Mouse (Mus musculus) mouse trophoblast stem cell (cell line): ENCODE results near the gene Slc4a1.
"Not testable (repeated sequence)": the region's sequence is repeated elsewhere in the genome, so short reads cannot be mapped to it uniquely, and the experiment has no call there.

Source experiments
- in situ Hi-C, 2 experiments: fragments of 300-500 bp; cut with MseI, MboI; formaldehyde crosslinking; loops; 2 replicates in 1 of 2; 3 replicates in 1 of 2; pipeline ENCODE4 v1.15.1; 2025

Slc4a1 gene

DNA sequence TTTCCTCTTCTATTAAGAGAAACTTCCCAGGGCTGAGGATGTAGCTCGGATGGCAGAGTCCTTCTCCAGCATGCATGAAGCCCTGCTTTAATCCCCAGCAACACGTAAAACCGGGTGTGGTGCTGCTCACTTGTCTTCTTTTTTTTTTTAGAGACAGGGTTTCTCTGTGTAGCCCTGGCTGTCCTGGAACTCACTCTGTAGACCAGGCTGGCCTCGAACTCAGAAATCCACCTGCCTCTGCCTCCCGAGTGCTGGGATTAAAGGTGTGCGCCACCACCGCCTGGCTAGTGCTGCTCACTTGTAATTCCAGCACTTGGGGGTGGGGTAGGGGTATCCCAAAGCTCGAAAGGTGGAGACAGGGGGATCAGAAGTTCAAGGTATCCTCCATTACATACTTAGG, at the start of gene Slc4a1:
Slc4a1 (minus strand) TSS at position 101 of the 400 bp plus-strand sequence.
- in situ Hi-C loops, result not testable (repeated sequence)

DNA sequence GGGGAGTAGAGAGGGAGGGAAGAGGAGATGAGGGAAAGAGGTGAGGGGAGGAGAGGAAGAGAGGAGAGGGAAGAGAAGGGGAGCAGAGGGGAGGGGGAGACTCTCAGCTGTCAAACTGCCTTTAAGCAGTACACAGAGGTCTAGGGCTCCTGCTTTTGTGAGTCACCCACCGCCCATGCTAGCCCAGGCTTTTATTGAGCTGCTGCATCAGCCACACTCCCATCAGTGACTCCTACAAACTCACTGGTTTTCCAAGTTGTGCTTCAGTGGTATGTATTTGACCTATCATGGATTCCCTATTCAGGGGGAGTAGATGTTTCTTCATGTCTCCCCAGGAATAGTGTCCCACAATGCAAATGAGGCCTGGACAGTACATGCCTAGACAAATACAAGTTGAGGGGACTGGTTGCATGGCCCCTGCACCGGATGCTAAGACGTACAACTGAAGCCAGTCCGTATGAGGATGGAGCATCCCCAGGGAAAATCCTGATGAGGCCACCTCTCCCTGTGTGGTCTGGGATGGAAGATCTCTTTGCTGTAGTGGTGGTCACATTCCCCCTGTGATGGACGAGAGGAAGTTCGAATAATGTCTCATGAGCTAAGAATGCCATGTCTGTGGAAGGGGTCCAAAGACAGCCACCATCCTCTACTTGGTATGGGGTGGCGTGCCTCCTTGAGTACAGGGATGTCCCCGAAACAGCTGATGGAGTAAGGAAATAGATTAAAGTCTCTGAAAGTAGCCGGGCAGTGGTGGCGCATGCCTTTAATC, 49.2 kb upstream of the Slc4a1 start:
- in situ Hi-C loops, result no loop called here

DNA sequence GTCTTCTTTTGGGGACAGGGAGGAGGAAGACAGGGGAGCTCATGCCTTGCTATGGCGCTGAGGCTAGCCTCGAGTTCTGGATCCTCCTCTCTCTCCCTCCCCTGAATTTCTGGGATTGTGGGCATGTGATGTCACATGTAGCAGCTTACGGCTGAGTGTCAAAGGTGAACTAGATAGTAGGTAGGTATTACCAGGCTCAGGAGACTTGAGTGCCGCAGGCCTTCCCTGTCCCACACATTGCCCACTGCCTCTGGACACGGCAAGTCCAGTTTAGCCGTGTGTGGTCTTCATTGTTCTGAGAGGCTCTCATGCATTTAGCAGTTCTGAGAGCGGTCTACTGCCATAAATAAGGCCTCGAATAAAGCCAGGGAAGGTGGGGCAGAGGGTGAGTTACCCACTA, 47.1 kb upstream of the Slc4a1 start:
- in situ Hi-C loops, result loop anchor here (5.0 kb wide), 1 partner anchor 111 kb away; no protein-coding TSS in a partner anchor

DNA sequence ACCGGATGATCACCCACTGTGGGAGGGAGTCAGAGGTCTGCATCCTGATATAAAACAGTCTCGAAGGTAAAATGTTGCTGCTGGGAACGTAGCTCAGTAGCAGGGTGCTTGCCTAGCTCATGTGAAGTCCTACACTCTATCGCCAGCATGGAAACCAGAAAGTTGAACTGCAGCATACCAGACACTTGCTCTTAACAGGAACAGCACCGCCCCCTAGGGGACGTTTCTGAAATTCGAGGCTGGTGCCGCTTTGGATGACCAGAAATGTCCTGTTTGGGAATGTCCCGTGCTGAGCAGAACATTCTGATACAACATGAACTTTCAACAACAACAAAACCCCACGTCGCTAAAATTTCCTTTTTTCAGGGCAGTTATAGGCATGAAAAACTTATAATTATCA, 45.7 kb upstream of the Slc4a1 start:
- in situ Hi-C loops, result loop anchor here (5.0 kb wide), 1 partner anchor 109 kb away; no protein-coding TSS in a partner anchor

DNA sequence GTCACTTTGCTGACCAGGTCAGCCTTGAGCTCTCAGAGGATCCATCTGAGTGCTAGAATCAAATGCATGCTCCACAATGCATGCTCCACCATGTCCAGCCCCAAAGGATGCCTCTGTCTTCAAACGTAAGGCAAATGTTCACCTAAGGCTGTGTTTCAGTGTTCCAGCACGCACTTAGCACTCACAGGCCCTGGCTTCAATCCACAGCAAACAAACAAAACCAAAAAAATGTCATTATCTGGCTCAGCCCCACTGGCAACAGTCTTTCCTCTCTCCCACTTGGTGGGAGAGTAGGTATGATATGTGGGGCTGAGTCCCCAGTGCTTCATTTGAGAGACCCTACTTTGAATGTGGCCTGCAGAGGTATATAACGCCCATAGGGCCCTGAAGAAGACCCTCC, 45.1 kb upstream of the Slc4a1 start:
- in situ Hi-C loops, result loop anchor here (5.0 kb wide), 1 partner anchor 109 kb away; no protein-coding TSS in a partner anchor

DNA sequence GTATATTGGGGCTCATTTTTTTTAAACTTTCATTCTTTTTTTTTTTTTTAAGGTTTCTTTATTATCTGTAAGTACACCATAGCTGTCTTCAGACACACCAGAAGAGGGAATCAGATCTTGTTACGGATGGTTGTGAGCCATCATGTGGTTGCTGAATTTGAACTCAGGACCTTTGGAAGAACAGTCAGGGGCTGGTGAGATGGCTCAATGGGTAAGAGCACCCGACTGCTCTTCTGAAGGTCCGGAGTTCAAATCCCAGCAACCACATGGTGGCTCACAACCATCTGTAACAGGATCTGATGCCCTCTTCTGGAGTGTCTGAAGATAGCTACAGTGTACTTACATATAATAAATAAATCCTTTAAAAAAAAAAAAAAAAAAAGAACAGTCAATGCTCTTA, 44.3 kb upstream of the Slc4a1 start:
- in situ Hi-C loops, result loop anchor here (5.0 kb wide), 1 partner anchor 108 kb away; no protein-coding TSS in a partner anchor

DNA sequence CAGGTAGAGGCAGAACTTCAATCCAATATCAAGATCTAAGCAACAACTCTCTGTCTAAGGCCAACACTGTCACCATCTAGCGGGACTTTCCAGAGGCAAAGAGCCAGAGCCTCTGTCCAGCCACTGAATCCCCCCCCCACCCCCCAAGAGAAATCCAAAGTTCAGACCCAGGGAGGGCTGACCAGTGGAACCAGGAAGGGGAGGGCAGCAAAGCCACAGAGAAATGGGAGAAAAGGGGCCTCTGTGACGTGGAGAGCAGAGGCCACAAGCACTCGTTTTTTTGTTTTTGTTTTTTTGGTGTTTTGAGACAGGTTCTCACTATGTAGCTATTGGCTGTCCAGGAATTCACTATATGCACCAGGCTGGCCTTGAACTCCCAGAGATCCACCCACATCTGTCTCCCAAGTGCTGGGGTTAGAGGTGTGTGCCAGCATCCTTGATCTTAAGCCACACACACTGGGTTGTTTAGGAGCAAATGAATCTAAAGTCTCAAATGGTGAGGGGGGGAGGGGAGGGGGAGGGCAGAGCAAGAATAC, 43.9 kb upstream of the Slc4a1 start:
- in situ Hi-C loops, result loop anchor here (5.0 kb wide), 1 partner anchor 108 kb away; no protein-coding TSS in a partner anchor

DNA sequence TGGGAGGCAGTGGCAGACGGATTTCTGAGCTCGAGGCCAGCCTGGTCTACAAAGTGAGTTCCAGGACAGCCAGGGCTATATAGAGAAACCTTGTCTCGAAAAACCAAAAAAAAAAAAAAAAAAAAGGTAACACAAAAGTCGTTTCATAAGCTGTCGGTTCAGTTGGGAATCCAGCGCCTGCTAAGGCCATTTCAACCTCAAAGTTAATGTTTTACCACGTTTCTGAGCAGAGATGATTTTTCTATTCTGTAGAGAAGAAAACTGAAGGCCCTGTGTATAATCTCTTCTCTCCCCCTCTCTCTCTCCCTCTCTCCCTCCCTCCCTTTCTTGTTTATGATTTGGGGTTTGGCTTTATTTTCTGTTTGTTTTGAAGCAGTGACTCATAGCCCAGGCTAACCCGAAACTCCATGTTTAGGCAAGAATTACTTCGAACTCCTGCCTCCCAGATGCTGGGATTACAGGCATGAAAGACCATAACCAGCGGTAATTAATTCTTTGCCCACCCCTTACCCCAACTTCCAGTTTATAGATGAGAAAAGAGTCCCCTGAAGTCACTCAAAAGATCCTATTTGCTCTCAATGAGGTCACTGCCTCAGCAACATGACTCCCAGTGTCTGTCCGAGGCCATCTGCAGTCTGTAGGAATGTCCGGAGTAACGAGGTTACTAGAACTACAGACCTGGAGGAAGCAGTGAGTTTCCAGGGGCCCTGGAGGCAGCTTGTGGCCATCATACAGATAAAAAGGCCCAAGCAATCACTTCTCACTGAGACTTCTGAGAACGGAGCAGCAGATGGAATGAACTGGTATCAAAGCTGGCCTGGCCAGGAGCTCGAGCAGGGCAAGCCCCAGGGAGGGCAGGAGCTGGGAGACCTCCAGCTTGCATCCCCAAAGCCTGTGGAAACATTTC, 43.1 kb upstream of the Slc4a1 start:
- in situ Hi-C loops, result no loop called here

DNA sequence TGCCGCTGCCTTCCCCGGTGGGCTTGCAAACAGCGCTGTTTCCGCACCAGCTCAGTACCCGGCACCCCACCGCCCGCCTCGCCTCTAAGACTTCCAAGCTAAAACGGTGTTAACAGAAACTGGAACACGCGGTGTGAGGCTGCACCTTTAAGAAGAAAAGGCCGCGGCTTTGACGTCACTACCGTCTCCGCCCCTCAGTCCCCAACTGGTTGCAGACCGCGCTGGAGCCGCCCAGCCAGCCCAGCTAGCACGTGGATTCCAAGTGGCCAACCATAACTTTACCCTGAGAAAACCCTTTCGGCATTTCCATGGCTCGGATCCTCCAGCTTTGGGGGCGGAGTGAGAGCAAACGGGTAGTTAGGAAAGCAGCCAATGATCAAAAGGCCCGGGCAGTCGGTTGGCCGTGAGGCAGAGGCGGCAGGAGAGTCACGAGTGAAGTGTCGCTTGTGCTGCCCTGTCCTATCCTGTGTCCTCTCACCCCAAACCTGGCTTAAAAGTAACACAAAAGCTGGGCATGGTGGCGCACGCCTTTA, 42.4 kb upstream of the Slc4a1 start:
- in situ Hi-C loops, result no loop called here

DNA sequence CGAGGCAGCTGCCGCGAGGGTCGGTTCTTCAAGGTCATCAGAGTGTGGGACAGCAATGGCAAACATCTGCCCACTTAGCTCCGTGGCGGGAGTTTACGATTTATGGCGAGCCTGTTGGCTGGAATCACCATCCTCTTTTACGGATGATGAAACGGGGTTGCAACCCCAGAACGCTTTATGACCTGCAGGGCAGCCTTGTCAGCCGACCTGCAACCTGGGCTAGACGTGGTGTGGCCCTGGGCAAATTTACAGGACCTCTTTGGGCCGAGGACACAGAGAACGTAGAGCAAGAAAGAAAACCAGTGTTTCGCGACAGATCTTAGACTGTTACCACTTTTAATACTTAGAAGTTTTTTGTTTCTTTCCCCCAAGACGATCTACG, 41.8 kb upstream of the Slc4a1 start, which contains the start of gene Slc25a39:
Slc25a39 (minus strand) TSS at position 113 of the 382 bp plus-strand sequence.
- in situ Hi-C loops, result no loop called here

DNA sequence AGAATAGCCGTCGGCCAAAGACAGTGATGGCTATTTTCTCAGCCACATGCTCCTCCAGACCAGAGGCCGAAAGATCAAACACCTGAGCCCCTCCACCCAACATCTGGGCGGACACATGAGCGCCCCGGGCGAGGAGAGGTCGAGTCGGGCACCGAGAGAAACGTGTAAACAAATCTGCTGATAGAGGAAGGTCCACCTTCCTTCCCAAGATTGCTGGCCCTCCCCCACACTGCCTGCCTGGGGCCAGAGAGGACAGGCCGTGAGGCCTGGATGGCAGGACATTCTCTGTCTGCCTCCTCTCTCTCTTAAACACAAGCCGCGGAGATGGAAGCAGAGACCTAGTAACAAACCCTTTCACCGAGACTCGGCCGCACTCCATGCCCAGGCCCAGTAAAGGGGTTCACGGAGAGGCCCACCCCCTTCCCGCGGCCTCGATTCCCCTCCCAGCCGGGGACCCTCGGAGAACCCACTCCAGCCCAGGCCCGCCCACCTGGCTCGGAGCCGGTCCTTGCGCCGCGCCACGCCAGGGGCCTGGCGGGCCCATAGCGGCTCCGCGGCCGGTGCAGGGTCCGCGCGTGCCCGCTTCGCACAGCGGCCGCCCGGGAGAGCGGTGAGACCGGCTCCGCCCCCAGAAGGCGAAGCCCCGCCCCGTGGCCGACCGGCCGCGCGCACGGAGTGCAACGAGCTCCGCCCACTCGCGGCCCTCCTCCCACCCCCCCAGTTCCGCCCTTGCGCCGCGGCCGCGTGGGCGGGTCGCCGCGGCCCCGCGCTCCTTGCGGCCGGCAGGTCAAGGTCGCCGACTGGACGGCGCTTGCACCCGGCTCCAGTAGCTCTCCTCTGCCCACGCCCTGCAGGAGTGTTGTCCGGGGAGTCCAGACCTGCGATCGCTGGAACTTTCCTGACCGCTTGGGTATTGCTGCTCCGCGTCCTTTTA, 41.2 kb upstream of the Slc4a1 start:
- in situ Hi-C loops, result no loop called here

DNA sequence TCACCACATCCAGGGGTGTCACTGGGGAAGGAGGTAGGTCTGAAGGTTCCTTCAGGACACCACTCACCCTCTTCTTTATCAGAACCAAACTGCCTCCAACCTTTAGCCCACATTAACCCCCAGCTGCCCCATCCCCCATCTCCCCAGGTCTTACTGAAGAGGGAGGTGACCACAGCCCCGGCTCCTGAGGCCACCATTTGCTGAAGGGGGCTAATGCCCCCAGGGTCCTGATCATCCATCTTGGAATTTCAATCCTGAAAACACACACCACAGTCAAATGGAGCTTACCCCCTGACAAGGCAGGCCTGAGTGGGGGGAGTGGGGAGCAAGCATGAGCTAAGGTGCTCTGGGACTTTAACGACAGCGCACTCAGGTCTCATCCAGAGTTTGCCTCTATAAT, 40.4 kb upstream of the Slc4a1 start:
- in situ Hi-C loops, result no loop called here

DNA sequence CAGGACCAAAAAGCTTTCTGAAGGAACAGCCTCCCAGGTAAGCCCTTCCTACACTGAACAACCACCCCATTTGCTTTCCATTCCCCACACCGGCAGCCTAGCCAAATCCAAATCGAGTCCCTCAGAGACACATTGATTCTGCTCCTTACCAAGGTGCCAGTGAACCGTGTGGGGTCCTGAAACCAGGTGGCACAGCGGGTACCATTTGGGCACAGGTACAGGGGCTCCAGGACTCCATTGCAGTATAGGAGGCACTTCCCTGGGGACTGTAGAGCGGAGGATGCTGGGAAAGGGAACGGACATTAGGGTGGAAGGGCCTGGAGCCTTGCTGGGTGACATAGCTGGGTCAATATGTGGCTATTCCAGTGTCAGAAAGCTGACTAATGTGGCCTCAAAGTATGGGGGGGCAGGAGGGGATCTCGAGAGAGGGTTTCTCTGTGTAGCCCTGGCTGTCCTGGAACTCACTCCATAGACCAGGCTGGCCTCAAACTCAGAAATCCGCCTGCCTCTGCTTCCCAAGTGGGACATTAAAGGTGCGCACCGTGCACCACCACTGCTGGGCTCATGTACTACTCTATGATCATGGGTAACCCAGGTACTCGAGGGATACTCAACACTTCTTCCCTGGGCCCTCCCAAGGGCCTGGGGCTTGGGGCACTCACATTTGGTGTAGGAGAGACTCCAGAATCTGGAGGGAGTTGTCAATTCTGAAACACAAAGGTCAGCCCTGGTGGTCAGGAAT, 39.7 kb upstream of the Slc4a1 start:
- in situ Hi-C loops, result no loop called here

DNA sequence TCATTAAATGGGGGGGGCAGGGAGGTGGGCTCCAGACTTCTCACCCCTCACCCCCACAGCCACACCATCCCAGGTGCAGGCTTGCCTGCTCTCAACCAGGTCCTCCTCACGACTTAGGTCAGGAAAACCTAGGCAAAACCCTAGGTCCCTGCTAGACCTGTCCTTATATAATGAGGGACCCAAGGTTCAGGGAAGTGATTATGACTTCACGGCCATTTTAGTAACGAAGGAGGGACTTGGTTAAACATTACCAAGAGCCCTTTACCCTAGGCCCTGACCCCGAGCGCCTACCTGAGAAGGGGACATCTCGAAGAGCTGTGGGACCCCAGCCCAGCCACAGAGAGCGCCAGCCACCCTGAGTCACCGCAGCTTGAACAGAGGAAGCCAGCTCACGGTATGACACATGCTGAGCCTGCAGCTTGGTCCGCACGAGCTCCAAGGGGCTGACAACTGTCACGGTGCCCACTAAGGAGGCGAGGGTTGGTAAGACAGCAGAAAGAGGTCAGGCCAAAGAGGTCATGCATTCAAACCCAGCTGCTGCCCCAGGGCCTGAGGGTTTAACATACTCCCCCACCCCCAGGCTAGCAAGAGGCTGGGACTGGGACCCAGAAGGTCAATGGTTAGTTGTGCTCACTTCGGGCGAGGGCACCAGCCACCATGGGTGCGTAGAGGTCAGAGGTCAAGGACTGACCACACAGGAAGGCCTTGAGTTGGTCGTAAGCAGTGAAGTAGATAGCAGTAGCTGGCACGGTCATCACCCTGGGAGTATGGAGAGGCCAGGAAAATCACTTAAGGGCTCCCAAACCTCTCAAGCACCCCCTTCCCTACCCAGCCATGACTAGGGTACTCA, 38.4 kb upstream of the Slc4a1 start:
- in situ Hi-C loops, result no loop called here

DNA sequence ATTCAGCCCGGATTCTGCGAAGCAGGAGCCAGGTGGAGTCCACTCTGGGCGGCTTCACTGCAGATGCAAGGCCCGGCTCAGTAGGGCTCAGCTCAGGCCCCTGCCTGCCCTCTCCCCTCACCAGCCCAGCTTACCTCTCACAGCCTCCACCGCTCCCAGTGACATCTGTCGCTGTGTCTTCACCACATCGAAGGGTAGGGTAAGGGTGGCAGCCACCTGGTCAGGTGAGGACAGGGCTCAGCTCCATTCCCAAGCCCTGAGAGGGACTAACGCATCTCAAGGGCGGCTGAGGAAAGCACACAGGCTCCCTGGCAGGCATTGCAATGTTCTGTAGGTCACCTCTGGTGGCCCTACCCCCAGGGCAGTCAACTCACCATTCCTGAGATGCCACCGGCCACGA, 37.7 kb upstream of the Slc4a1 start:
- in situ Hi-C loops, result no loop called here

DNA sequence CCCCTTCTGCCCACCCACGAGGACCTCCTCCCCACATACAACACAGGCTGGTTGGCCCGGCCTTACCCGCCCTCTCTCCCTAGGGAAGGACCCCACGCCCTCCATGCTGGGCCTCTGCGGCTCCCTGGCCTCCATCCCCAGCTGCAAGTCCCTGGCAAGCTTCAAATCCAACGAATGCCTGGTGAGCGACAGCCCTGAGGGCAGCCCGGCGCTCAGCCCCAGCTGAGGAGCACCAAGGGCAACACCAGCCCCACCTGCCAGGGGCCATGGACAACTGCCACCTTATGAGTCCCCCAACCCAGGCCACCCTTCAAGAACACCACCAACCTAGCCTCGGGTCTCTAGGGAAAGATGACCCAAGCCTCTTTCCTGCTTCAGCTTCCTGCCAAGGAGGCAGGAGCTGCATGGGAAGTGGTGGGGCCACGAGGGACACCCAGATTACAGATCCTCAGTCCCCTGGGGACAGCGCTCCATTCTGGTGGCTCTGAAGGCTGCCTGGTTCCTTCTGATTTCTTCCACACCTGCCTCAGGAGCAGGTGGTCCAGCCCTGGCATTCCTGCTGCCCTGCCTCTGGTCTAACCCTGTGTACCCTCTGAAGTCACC, 36.0 kb upstream of the Slc4a1 start:
- in situ Hi-C loops, result no loop called here

DNA sequence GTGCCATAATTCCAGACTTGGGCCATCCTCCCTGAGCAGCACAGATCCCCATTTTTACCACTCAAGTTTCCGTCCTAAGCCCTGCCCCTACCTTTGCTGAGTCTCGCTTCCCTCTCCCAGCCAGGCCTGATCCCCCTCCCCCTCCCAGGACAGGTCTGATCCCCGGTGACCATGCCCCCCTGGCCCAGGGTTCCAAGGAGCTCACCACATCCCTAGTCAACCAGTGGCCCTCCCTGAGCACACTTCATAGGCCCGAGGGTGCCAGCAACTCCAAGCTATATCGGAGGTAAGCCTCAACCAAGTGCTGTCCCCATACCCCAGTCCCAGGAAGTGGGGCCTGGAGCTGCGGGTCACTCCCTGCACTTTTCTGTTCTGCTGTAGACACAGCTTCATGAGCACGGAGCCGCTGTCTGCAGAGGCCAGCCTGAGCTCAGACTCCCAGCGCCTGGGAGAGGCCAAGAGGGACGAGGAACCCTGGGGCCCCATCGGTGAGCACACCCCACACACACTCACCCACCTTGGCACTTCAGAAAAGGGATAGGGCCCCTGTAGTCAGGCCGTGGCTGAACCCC, 34.6 kb upstream of the Slc4a1 start:
- in situ Hi-C loops, result no loop called here

DNA sequence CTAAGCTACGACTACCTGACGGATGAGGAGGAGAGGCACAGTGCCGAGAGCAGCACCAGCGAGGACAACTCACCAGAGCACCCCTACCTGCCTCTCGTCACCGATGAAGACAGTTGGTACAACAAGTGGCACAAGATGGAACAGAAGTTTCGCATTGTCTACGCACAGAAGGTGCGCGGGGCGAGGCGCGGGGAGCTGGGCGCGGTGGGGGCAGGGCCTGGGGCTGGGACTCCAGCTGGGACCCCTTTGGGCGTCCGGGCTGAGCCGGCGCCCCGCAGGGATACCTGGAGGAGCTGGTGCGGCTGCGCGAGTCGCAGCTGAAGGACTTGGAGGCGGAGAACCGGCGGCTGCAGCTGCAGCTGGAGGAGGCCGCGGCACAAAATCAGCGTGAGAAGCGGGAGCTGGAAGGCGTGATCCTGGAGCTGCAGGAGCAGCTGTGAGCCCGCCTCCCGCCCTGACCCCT, 33.6 kb upstream of the Slc4a1 start:
- in situ Hi-C loops, result no loop called here
